Mouse (Mus musculus): ENCODE measurements around the gene Pold2.

GRCm38 (mm10) chr11:5916178-5916548 lies 38.1 kb upstream of the Pold2 start:
- TF ChIP-seq CTCF (IDR thresholded peaks at IDR 0.05; ENCODE audit: low read depth, low read length) (no peak), EP300 (IDR thresholded peaks at IDR 0.05; ENCODE audit: insufficient read depth, low read depth, low read length) (no peak)

Measured in ES-Bruce4 (cell line).